Mouse (Mus musculus): ENCODE measurements around the gene Lama4. TPM values are rescaled to one million over a fixed set of nuclear protein-coding genes. Genes with fewer than 3 reads are reported as not detected.

Lama4 gene
- 19.7 and 21.6 TPM in 2 replicates for polyA plus RNA-seq (2012; rRNA removed)

GRCm38 (mm10) chr10:38965075-38965781, at the start of gene Lama4:
Lama4 (plus strand) TSS chr10:38965515.

GRCm38 (mm10) chr10:39133462-39134310, 168.4 kb downstream of the Lama4 start, which contains the start of the genes Fam229b and Tube1:
Fam229b (minus strand) TSS chr10:39133914.
Tube1 (plus strand) TSS chr10:39133976.

Other genes starting within 250 kb of the Lama4 start
- gene Rfpl4b, start 143.7 kb upstream of the Lama4 start, polyA plus RNA-seq (2012; rRNA removed), result not detected in 2 replicates
- gene Fam229b, start 168.4 kb downstream of the Lama4 start, polyA plus RNA-seq (2012; rRNA removed), result 0.25 TPM in 1 of 2 replicates, not detected in the other
- 3.0 and 4.5 TPM in 2 replicates for gene Tube1, start 168.5 kb downstream of the Lama4 start, polyA plus RNA-seq (2012; rRNA removed)
- 0.07 and 0.10 TPM in 2 replicates for gene Ccn6, start 198.3 kb downstream of the Lama4 start, polyA plus RNA-seq (2012; rRNA removed)

All from colon, adult 2 months (tissue).